Mouse (Mus musculus) brain, adult 10 weeks (tissue): ENCODE results near the gene Gm20854. TPM values are rescaled to one million over a fixed set of nuclear protein-coding genes. Genes with fewer than 3 reads are reported as not detected.

Experiments
- polyA plus RNA-seq: library from polyadenylated mRNA; stranded (reverse); fragments of 350-450 nt; fragmentation: Illumina TruSeq; extraction: RNeasy Lipid Tissue Mini Kit (QIAGEN cat#74804); gene quantifications from one replicate; pipeline ENCODE4 v1.2.3, GENCODE M21; 2015; ENCODE audit warnings: low read depth, low replicate concordance

The Gm20854 gene
- polyA plus RNA-seq: not detected

DNA sequence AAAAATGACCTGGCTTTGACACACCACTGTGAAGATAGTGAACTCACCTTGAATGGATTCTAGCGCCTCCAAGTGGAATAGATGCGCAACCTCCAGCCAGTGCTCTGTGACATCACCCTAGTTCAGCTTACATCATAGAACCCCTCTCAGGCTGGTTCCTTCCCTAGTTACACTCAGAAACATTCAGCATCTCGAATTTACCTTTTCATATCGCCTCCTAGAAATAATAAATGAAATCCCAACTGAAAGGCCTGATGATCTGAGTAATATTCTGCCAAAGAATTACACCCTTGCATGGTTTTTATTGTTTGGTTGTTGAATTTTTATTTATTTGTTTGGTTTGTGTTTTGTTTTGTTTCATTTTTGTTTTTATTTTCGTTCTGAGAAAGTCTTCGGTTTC lies at the start of gene Gm20854:
TSS of gene Gm20854 (minus strand) at position 101 of the 400 bp plus-strand sequence.

